Comparison of ENCODE assay signal across 19 mouse cellular contexts in genomic region chr1:151110412-151110811, GRCm38 (mm10).
"Had no signal": no experiment of that assay in that cellular context is flagged by ENCODE, and none has a peak within 500 bp of the region (broad histone marks: within the 10 kb centered on the region; RNA-seq: fewer than 3 reads in every experiment).

No protein-coding gene starts in this region.

- H3K27ac ChIP-seq: kidney, postnatal 0 days; layer of hippocampus, adult 2 months; liver, embryonic 13.5 days; neural tube, embryonic 12.5 days; neural tube, embryonic 15.5 days; stomach, postnatal 0 days had no signal

- H3K9me3 ChIP-seq: liver, embryonic 13.5 days; neural tube, embryonic 12.5 days; neural tube, embryonic 15.5 days had no signal

- H3K4me2 ChIP-seq: liver, embryonic 13.5 days; neural tube, embryonic 12.5 days; neural tube, embryonic 15.5 days had no signal

- H3K9ac ChIP-seq: liver, embryonic 13.5 days; neural tube, embryonic 12.5 days; neural tube, embryonic 15.5 days had no signal

- DNase-seq: kidney, adult 2 months; kidney, postnatal 25 days; layer of hippocampus, adult 9-11 months; liver, embryonic 13.5 days; lung, adult 2 months; lung, postnatal 36 days; midbrain, embryonic 14.5 days; right cerebral cortex, adult 18-20 months; right cerebral cortex, postnatal 14 days; right cerebral cortex, postnatal 4 days; thymus, adult 2 months; thymus, postnatal 14 days; thymus, postnatal 4 days had no signal

- H3K4me3 ChIP-seq: layer of hippocampus, adult 2 months; liver, embryonic 13.5 days; neural tube, embryonic 12.5 days; neural tube, embryonic 15.5 days had no signal

- H3K36me3 ChIP-seq: liver, embryonic 13.5 days; neural tube, embryonic 12.5 days; neural tube, embryonic 15.5 days had no signal

- ATAC-seq: lung, postnatal 0 days had no signal

- H3K27me3 ChIP-seq: neural tube, embryonic 12.5 days; neural tube, embryonic 15.5 days had no signal
